In the genomic region with DNA sequence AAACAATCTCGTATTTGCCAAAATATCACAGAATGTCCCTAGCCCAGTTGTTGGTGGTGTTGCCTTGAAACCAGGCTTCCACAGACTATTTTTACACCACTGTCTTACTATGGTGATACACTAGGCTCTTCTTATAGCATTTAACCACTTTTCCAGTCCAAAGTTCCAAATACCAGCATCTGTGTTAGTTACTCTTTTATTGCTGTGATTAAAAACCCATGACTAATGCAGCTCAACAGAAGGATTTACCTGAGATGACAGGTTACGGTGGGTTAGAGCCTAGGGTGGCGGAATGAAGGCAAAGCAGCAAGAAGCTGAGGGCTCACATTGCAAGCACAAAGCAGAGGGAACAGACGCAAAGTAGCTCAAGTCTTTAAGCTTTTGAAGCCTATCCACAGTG, we compare ENCODE assay signal across 31 mouse cellular contexts. TPM values are rescaled to one million over a fixed set of nuclear protein-coding genes. Genes with fewer than 3 reads are reported as not detected.
DNase-seq lines count a peak whose midpoint lies in the region; ATAC-seq and TF ChIP-seq lines count a peak whose summit lies in the region.
"Had no signal": no experiment of that assay in that cellular context is flagged by ENCODE, and none has a peak within 500 bp of the region (broad histone marks: within the 10 kb centered on the region; RNA-seq: fewer than 3 reads in every experiment).

No protein-coding gene starts in this region.

- no peak overlapping the region for H3K4me2 ChIP-seq in intestine, postnatal 0 days (replicated peaks; ENCODE audit: low read depth)
- no peak overlapping the region for H3K4me2 ChIP-seq in midbrain, embryonic 13.5 days (replicated peaks)
- H3K4me2 ChIP-seq: embryonic facial prominence, embryonic 13.5 days; forebrain, embryonic 12.5 days; forebrain, embryonic 15.5 days; heart, embryonic 12.5 days; heart, embryonic 15.5 days; hindbrain, embryonic 13.5 days had no signal

- H3K27ac ChIP-seq in kidney, adult 2 months (ENCODE audit: insufficient read depth, low read depth, low read length): no peak overlapping the region
- no peak overlapping the region; the same call in 1 of the 2 replicates for H3K27ac ChIP-seq in intestine, postnatal 0 days (ENCODE audit: low read depth, low read length)
- H3K27ac ChIP-seq in midbrain, embryonic 13.5 days: no peak overlapping the region
- H3K27ac ChIP-seq: embryonic facial prominence, embryonic 10.5 days; embryonic facial prominence, embryonic 13.5 days; forebrain, embryonic 12.5 days; forebrain, embryonic 15.5 days; heart, embryonic 15.5 days; hindbrain, embryonic 10.5 days; hindbrain, embryonic 13.5 days had no signal

- DNase-seq in kidney, adult 2 months: peak; percentile 16
- no peak for DNase-seq in kidney, postnatal 4 days
- peak; percentile 4 for DNase-seq in retina, postnatal 1 day
- no peak for DNase-seq in retina, embryonic 14.5 days (ENCODE audit: low spot score)
- no peak for DNase-seq in thymus, postnatal 25 days
- DNase-seq: adrenal gland, adult 2 months; adrenal gland, postnatal 14 days; B cell, adult 2 months; cerebellum, adult 11-12 months; cerebellum, adult 8-10 months; cerebellum, postnatal 10 days; cerebellum, postnatal 36 days; embryo, embryonic 11 days; gastrocnemius, postnatal 25 days; heart, adult 18-20 months; heart, postnatal 10 days; heart, postnatal 36 days had no signal

- H3K4me3 ChIP-seq in kidney, adult 2 months (ENCODE audit: insufficient read depth, low read depth, low read length): no peak overlapping the region
- no peak overlapping the region for H3K4me3 ChIP-seq in intestine, postnatal 0 days (ENCODE audit: low read depth, low read length)
- no peak overlapping the region for H3K4me3 ChIP-seq in midbrain, embryonic 13.5 days (replicated peaks)
- H3K4me3 ChIP-seq: embryonic facial prominence, embryonic 10.5 days; embryonic facial prominence, embryonic 13.5 days; erythroblast, embryonic 14.5 days; forebrain, embryonic 12.5 days; forebrain, embryonic 15.5 days; heart, embryonic 12.5 days; heart, embryonic 15.5 days; hindbrain, embryonic 10.5 days; hindbrain, embryonic 13.5 days had no signal

- TF ChIP-seq POLR2A in kidney, adult 2 months (IDR thresholded peaks at IDR 0.05; ENCODE audit: low read depth, low read length): no peak

- peak; percentile 59 for ATAC-seq in intestine, postnatal 0 days
- ATAC-seq in midbrain, embryonic 13.5 days: no peak
- ATAC-seq: forebrain, embryonic 15.5 days; Patski had no signal

- no peaks in the 10 kb centered on the region for H3K27me3 ChIP-seq in kidney, adult 2 months (replicated peaks; ENCODE audit: control insufficient read depth, insufficient read depth, low read length)
- H3K27me3 ChIP-seq in intestine, postnatal 0 days (replicated peaks; ENCODE audit: control insufficient read depth, insufficient read depth, low read length): no peaks in the 10 kb centered on the region
- no peaks in the 10 kb centered on the region for H3K27me3 ChIP-seq in midbrain, embryonic 13.5 days
- H3K27me3 ChIP-seq: CH12.LX; embryonic facial prominence, embryonic 13.5 days; forebrain, embryonic 12.5 days; forebrain, embryonic 15.5 days; heart, embryonic 12.5 days; heart, embryonic 15.5 days; hindbrain, embryonic 13.5 days; Patski had no signal

- peaks cover 3% of the 10 kb centered on the region; the same call in 1 of the 2 replicates for H3K4me1 ChIP-seq in kidney, adult 2 months (ENCODE audit: control insufficient read depth, insufficient read depth, low read length)
- 0 out of 2 replicates have a peak, but pooled peaks cover 2% of the 10 kb centered on the region for H3K4me1 ChIP-seq in intestine, postnatal 0 days (replicated peaks; ENCODE audit: control insufficient read depth, insufficient read depth, low read length)
- H3K4me1 ChIP-seq in midbrain, embryonic 13.5 days (replicated peaks): no peaks in the 10 kb centered on the region
- H3K4me1 ChIP-seq: embryonic facial prominence, embryonic 10.5 days; embryonic facial prominence, embryonic 13.5 days; forebrain, embryonic 12.5 days; forebrain, embryonic 15.5 days; hindbrain, embryonic 10.5 days; hindbrain, embryonic 13.5 days had no signal

- H3K9me3 ChIP-seq in intestine, postnatal 0 days (ENCODE audit: control insufficient read depth): no peaks in the 10 kb centered on the region
- H3K9me3 ChIP-seq in midbrain, embryonic 13.5 days: peaks cover 6% of the 10 kb centered on the region; the same call in 1 of the 2 replicates
- H3K9me3 ChIP-seq: forebrain, embryonic 15.5 days; G1E; heart, embryonic 15.5 days; hindbrain, embryonic 13.5 days had no signal

- WGBS in kidney, adult 2 months: 65% methylated on average over 4 of the region's 4 CpGs
- WGBS in intestine, postnatal 0 days: 66% methylated on average over 4 of the region's 4 CpGs
- WGBS in midbrain, embryonic 13.5 days: 85% methylated on average over 4 of the region's 4 CpGs

- no peak for TF ChIP-seq CTCF in kidney, adult 2 months (conservative IDR thresholded peaks at IDR 0.05; ENCODE audit: insufficient read depth, insufficient read length, low read depth, low read length)
- no peak for TF ChIP-seq CTCF in intestine, postnatal 0 days (IDR thresholded peaks at IDR 0.05; ENCODE audit: low read depth)

- no peaks in the 10 kb centered on the region for H3K36me3 ChIP-seq in kidney, adult 2 months (ENCODE audit: control insufficient read depth, insufficient read depth, low read length)
- H3K36me3 ChIP-seq in intestine, postnatal 0 days (ENCODE audit: control insufficient read depth, insufficient read depth): no peaks in the 10 kb centered on the region
- H3K36me3 ChIP-seq in midbrain, embryonic 13.5 days: peaks cover 6% of the 10 kb centered on the region; the same call in 1 of the 2 replicates
- H3K36me3 ChIP-seq: heart, embryonic 12.5 days had no signal

- H3K9ac ChIP-seq in intestine, postnatal 0 days (ENCODE audit: low read depth, low read length): no peak overlapping the region
- no peak overlapping the region for H3K9ac ChIP-seq in midbrain, embryonic 13.5 days (replicated peaks)
- H3K9ac ChIP-seq: embryonic facial prominence, embryonic 13.5 days; forebrain, embryonic 12.5 days; forebrain, embryonic 15.5 days; heart, embryonic 12.5 days; heart, embryonic 15.5 days; hindbrain, embryonic 13.5 days had no signal

RNA-seq across cellular contexts. Expression of a gene that starts 16.7 kb away (rescaled TPM):
- polyA plus RNA-seq in kidney, adult 2 months (2012; rRNA removed): 10.5 and 11.1 TPM in 2 replicates
- polyA plus RNA-seq in intestine, postnatal 0 days (2015; fragmentation: Nextera tagmentation; extraction: Ambion mirVana): 26.0 and 29.1 TPM in 2 replicates
- polyA plus RNA-seq in midbrain, embryonic 13.5 days (2015; fragmentation: Nextera tagmentation; extraction: Ambion mirVana): 38.3 and 40.1 TPM in 2 replicates

RNA-seq across cellular contexts. Expression of a gene that starts 16.9 kb away (rescaled TPM):
- 3.8 and 7.3 TPM in 2 replicates for polyA plus RNA-seq in kidney, adult 2 months (2012; rRNA removed)
- polyA plus RNA-seq in intestine, postnatal 0 days (2015; fragmentation: Nextera tagmentation; extraction: Ambion mirVana): 45.9 and 46.5 TPM in 2 replicates
- 68.6 and 69.9 TPM in 2 replicates for polyA plus RNA-seq in midbrain, embryonic 13.5 days (2015; fragmentation: Nextera tagmentation; extraction: Ambion mirVana)

Comparison
In these comparisons a context has a peak if more than half of its experiments do, and no peak if none do; other contexts are left out.
1. DNase-seq: peak in kidney, adult 2 months (single experiment) and retina, postnatal 1 day (single experiment); none in kidney, postnatal 4 days (0 of 2), retina, embryonic 14.5 days (single experiment) and thymus, postnatal 25 days (single experiment).